Mouse (Mus musculus) midbrain, embryonic 15.5 days (tissue): ENCODE results near the gene Iqgap1. TPM values are rescaled to one million over a fixed set of nuclear protein-coding genes. Genes with fewer than 3 reads are reported as not detected.

Experiments
- ATAC-seq: fragments of 200-750 bp; cut with Nextera tagmentation; replicated peaks from 2 replicates; pipeline ENCODE4 v1.8.0; 2017; ENCODE audit warnings: moderate TSS enrichment
- H3K27ac ChIP-seq: fragments of 300-500 bp; sonication (generic); 2 replicates; pipeline ENCODE4 v1.5.1; 2015; ENCODE audit warnings: mild to moderate bottlenecking, inconsistent platforms
- H3K27me3 ChIP-seq: fragments of 300-500 bp; sonication (generic); replicated peaks from 2 replicates; pipeline ENCODE4 v1.6.1; 2015; ENCODE audit warnings: inconsistent platforms
- H3K36me3 ChIP-seq: fragments of 300-500 bp; sonication (generic); replicated peaks from 2 replicates; pipeline ENCODE4 v1.6.1; 2015; ENCODE audit warnings: inconsistent platforms
- H3K4me1 ChIP-seq: fragments of 300-500 bp; sonication (generic); 2 replicates; pipeline ENCODE4 v1.6.1; 2015; ENCODE audit warnings: inconsistent platforms
- H3K4me2 ChIP-seq: fragments of 300-500 bp; sonication (generic); 2 replicates; pipeline ENCODE4 v1.6.1; 2015; ENCODE audit warnings: inconsistent platforms, mild to moderate bottlenecking, moderate library complexity
- H3K4me3 ChIP-seq: fragments of 300-500 bp; sonication (generic); 2 replicates; pipeline ENCODE4 v1.5.1; 2015; ENCODE audit warnings: mild to moderate bottlenecking, inconsistent platforms
- H3K9ac ChIP-seq: fragments of 300-500 bp; sonication (generic); 2 replicates; pipeline ENCODE4 v1.6.1; 2015; ENCODE audit warnings: mild to moderate bottlenecking, inconsistent platforms
- H3K9me3 ChIP-seq: fragments of 300-500 bp; sonication (generic); 2 replicates; pipeline ENCODE4 v1.6.1; 2016; ENCODE audit warnings: inconsistent platforms
- WGBS: fragments of 180-500 bp; shearing (Covaris S2); methylation state at CpG from one replicate; pipeline ENCODE4 v1.1.7; 2015; ENCODE audit warnings: mixed read lengths; 5-methylcytosine and 5-hydroxymethylcytosine counted together
- polyA plus RNA-seq: library from polyadenylated mRNA; unstranded; fragments of >200 nt; fragmentation: Nextera tagmentation; extraction: Ambion mirVana; gene quantifications from 2 replicates; pipeline ENCODE4 v1.2.1, GENCODE M21; 2015

The Iqgap1 gene
- polyA plus RNA-seq, 1 experiment from 2014 or later, result 22.0 TPM

DNA sequence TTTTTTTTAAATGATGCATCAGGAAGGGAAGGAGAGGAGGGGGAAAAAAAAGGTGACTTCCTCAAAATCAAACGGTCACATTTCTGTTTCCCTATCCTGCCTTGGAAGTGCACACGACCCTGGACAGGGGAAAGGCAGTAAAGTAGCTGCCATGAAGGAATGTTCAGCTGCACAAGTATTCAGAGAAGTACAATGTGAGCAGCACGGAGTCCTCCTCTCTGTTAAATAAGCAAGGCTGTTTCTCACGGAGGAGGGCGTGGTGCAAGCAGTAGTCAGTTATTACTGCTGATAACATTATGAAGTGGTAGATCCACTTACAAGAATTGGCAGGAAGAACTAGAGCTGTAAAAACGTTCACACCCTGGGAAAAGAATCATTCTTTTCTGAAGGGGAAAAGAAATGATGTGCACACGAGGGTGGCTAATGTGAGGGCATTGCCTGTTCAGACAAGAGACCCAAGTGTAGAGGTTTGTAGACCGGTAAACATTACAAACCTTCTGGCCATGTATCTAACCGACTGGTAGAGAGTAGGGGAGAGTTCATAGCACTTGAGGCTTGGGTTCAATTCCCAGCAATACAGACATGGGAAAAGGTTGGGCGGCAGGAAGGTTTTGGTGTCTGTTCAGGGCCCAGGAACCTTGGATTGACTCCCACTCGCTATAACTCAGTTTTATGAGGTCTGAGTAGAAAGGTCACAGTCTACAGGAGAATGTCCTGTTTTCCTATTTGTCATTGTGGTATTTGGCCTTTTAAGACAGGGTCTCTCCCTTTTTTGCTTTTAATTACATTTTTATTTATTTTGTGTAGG lies 1.7 kb downstream of the Iqgap1 start:
- Histone ChIP-seq H3K27ac (no peak overlapping the region), H3K36me3 (no peaks in the 10 kb centered on the region), H3K27me3 (no peaks in the 10 kb centered on the region), H3K4me1 (no peaks in the 10 kb centered on the region), H3K4me3 (no peak overlapping the region), H3K4me2 (no peak overlapping the region), H3K9ac (no peak overlapping the region), H3K9me3 (no peaks in the 10 kb centered on the region)
- WGBS, result 81% methylated on average over 11 of the region's 11 CpGs
- ATAC-seq, result no peak

DNA sequence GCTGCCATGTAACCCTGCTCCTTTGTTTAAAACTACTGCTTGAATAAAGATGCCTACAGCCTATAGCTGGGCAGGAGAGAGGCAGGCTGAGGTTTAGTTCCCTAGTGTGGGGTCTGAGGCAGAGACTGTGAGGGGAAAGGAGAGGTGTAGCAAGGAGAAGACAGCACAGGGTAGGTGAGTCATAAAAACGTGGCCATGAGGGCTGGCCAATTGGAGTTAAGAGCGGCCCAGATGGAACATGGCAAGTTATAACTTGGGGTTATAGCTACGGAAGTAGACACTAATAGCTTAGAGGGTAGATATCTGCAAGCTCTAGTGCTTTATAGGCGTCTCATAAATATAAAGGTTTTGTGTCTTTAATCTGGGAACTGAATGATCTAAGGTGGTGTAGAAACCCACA lies 2.5 kb downstream of the Iqgap1 start:
- 85% methylated on average over 4 of the region's 4 CpGs for WGBS
- no peak overlapping the region for H3K9ac ChIP-seq
- no peaks in the 10 kb centered on the region for H3K36me3 ChIP-seq
- ATAC-seq, result no peak
- no peak overlapping the region for H3K4me2 ChIP-seq
- H3K27me3 ChIP-seq, result no peaks in the 10 kb centered on the region
- no peak overlapping the region for H3K27ac ChIP-seq
- no peaks in the 10 kb centered on the region for H3K9me3 ChIP-seq
- no peak overlapping the region for H3K4me3 ChIP-seq
- no peaks in the 10 kb centered on the region for H3K4me1 ChIP-seq

DNA sequence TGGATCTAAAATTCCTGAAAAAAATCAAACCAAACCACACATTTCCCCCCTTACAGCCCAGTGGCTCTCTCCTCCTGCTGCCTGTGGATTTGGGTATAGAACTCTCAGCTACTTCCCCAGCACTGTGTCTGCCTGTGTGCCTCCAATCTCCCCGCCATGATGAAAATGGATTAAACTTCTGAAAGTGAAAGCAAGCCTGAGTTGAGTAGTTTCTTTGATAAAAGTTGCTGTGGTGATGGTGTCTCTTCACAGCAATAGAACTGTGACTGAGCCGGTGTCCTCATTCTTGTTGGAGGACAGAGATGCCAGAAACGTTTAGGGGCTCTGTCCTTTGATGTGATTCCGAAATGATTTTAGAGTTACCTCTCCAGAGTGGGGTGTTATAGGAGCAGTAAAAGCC lies 4.9 kb downstream of the Iqgap1 start:
- H3K27me3 ChIP-seq, result no peaks in the 10 kb centered on the region
- H3K4me2 ChIP-seq, result no peak overlapping the region
- no peak overlapping the region for H3K4me3 ChIP-seq
- no peaks in the 10 kb centered on the region for H3K4me1 ChIP-seq
- no peak for ATAC-seq
- H3K9ac ChIP-seq, result no peak overlapping the region
- H3K27ac ChIP-seq, result no peak overlapping the region
- 83% methylated on average over 4 of the region's 4 CpGs for WGBS
- no peaks in the 10 kb centered on the region for H3K9me3 ChIP-seq
- no peaks in the 10 kb centered on the region for H3K36me3 ChIP-seq

DNA sequence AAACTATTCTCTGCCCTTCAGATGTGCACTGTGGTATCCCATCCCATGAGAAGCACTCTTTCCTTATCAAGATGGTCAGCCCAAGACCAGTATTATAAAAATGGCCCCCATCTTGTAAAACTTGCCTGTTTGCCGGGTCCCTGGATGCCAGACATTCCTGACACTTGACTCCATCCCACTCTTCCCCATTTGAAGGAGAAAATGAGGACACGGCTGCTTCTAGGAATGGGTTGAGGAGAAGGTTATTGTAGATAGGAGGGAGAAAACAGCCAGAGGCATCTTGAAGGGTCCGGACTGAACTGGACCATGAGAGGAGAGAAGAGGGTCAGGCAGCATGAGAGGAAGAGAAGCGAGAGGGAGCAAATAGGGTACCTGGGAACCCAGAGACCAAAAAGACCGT lies 9.1 kb downstream of the Iqgap1 start:
- Histone ChIP-seq H3K27me3 (no peaks in the 10 kb centered on the region), H3K36me3 (no peaks in the 10 kb centered on the region)

DNA sequence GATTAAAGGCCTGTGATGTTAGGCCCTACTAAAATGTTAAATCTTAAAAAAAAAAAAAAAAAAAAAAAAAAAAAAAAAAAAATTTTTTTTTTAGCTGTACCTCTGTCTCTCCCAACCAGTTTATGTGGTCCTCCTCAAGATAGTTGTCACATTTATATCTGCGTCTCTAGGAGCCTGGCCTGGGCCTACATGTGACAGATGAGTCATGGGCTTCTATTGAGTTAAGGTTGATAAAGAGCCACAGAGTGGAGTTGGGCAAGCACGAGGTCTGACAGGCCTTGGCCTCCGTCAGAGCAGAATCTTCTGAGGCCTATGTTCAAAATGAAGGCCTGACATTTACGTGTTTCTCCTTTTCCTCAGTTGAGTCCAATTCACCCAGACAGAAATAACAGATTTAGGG lies 12.4 kb downstream of the Iqgap1 start:
- 89% methylated on average over 4 of the region's 4 CpGs for WGBS
- H3K27me3 ChIP-seq, result no peaks in the 10 kb centered on the region
- no peaks in the 10 kb centered on the region for H3K9me3 ChIP-seq

More for the DNA sequence above, 9.1 kb downstream of the Iqgap1 start:
- Histone ChIP-seq H3K4me2 (no peak overlapping the region), H3K4me3 (no peak overlapping the region), H3K27ac (no peak overlapping the region), H3K9me3 (no peaks in the 10 kb centered on the region), H3K4me1 (no peaks in the 10 kb centered on the region), H3K9ac (no peak overlapping the region)
- ATAC-seq, result no peak
- WGBS, result 83% methylated on average over 5 of the region's 5 CpGs

DNA sequence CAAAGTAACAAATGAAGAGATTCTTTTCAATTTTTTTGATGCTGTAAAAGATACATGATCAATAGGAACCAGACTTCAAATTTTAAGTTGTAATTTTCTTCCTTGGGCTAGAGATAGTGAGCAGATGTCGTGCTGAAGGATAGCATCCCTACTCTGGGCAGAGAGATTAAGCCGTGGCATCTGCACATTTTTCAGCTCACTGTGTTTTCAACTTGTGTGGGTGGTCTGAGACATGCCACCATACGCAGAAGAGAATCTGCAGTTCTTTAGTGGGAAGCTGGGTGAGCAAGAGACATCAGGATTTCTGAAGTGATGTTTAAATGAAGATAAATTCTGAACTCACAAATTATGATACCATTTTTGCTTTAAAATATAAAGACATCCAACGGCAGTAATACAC lies 19.4 kb downstream of the Iqgap1 start:
- Histone ChIP-seq H3K4me3 (no peak overlapping the region), H3K4me2 (no peak overlapping the region)
- no peak for ATAC-seq

More for the DNA sequence above, 12.4 kb downstream of the Iqgap1 start:
- H3K4me2 ChIP-seq, result no peak overlapping the region
- H3K9ac ChIP-seq, result no peak overlapping the region
- H3K36me3 ChIP-seq, result no peaks in the 10 kb centered on the region
- no peak overlapping the region for H3K27ac ChIP-seq
- H3K4me1 ChIP-seq, result no peaks in the 10 kb centered on the region
- ATAC-seq, result no peak
- no peak overlapping the region for H3K4me3 ChIP-seq

DNA sequence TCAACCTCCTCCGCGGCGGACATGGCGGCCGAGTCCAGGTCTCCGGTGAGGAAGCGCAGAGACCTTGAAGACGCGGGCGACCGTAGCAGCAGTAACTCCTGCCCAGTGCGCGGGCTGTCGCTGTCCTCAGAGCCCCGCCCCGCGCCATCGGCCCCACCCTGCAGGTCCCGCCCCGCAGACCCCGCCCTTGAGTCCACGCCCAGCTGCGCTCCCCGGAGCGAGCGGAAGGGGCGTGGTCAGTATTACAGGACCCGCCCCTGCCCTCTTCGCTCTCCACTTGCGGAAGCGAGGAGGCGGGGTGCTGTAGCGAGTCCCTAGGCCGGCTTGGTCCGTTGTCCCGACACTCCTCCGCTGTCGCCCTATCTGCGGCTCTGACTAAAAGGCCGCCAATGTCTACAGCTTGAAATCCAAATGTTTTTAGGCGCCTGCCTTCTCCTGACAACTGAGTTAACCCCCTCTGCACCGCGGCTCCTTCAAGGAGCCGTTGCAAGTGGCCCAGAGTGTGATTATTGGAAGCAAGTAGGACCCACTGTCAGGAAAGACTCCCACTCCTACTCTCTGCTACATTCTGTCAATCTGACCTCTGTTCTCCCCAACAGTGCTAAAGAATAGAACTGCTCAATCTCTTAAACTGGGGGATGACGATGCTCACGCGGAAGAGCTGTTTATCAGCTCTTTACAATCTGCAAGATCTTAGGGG lies 22.5 kb downstream of the Iqgap1 start:
- H3K27ac ChIP-seq, result peak overlapping the region; percentile 80
- H3K36me3 ChIP-seq, result peaks cover 11% of the 10 kb centered on the region; the same call in 1 of the 2 replicates
- H3K4me3 ChIP-seq, result peak overlapping the region; percentile 84
- H3K27me3 ChIP-seq, result no peaks in the 10 kb centered on the region; the same call in 1 of the 2 replicates
- H3K9ac ChIP-seq, result peak overlapping the region; percentile 83
- ATAC-seq, result peak; percentile 98
- H3K4me1 ChIP-seq, result peaks cover 17% of the 10 kb centered on the region
- H3K9me3 ChIP-seq, result no peaks in the 10 kb centered on the region
- H3K4me2 ChIP-seq, result peak overlapping the region; percentile 68
- under 1% methylated on average over 45 of the region's 47 CpGs for WGBS

More for the DNA sequence above, 19.4 kb downstream of the Iqgap1 start:
- Histone ChIP-seq H3K36me3 (no peaks in the 10 kb centered on the region), H3K27ac (no peak overlapping the region), H3K9me3 (no peaks in the 10 kb centered on the region), H3K9ac (no peak overlapping the region), H3K27me3 (no peaks in the 10 kb centered on the region; the same call in 1 of the 2 replicates), H3K4me1 (peaks cover 14% of the 10 kb centered on the region)
- WGBS, result 84% methylated on average over 4 of the region's 4 CpGs

DNA sequence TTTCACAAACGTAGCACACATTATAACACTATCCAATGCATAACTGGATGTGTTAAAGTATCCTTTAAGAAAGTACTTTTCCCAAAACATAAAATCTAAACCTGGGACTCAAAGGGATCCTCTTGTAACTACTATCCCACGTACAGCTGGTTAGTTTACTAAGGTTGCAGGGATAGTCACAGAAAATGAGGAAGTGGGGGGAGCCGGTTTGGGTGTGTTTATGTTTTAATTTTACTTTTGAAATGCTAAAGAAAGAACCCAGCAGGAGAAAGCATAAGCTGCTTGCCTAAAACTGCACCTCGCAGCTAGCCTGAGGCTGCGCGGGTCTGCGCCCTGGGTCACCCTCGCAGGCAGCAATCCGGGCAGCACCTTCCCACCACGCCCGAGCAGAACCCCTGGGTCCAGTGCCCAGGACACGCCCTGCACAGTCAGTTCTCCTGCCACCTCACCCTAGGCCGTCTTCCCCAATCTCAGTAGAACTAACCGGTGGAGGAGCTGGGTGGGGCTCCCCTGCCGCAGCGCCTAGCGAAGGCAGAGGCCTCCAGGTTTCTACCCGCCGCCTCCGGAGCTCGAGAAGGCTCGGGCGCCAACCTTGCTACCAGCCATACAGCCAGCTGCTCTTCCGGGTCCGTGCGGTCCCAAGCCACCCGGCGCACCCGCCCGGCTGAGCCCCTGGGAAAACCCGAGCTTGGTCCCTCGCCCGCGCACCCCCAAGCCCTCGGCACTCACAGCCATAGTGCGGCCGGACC lies 23.2 kb downstream of the Iqgap1 start:
- 3% methylated on average over 37 of the region's 37 CpGs for WGBS
- Histone ChIP-seq H3K9me3 (no peaks in the 10 kb centered on the region), H3K4me3 (peak overlapping the region; percentile 84), H3K27me3 (no peaks in the 10 kb centered on the region; the same call in 1 of the 2 replicates), H3K4me2 (peak overlapping the region; percentile 68), H3K36me3 (peaks cover 16% of the 10 kb centered on the region; the same call in 1 of the 2 replicates), H3K27ac (peak overlapping the region; percentile 80), H3K9ac (peak overlapping the region; percentile 83), H3K4me1 (peaks cover 17% of the 10 kb centered on the region)
- ATAC-seq, result no peak; the same call in 1 of the 2 replicates

DNA sequence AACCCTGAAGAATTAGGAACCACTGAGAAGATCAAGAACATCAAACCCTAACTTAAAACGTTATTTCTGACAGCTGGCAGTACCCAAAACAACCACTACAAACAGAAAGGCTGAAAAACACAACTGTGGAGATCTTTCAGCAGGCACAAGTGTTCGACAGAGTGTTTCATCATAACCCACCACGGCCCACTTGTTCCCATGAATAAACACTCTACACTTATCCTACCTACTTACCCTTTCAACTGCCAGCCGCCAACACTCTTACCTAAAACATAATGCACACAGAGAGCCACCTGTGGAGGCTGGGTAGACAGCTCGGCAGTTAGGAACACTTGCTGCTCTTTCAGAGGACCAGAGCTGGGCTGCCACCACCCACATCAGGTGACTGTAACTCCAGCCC lies 26.5 kb downstream of the Iqgap1 start:
- ATAC-seq, result no peak
- Histone ChIP-seq H3K9ac (no peak overlapping the region), H3K4me1 (peaks cover 17% of the 10 kb centered on the region), H3K4me2 (no peak overlapping the region), H3K4me3 (no peak overlapping the region), H3K27ac (no peak overlapping the region), H3K9me3 (no peaks in the 10 kb centered on the region), H3K27me3 (no peaks in the 10 kb centered on the region), H3K36me3 (peaks cover 22% of the 10 kb centered on the region; the same call in 1 of the 2 replicates)
- 88% methylated on average over 5 of the region's 5 CpGs for WGBS

DNA sequence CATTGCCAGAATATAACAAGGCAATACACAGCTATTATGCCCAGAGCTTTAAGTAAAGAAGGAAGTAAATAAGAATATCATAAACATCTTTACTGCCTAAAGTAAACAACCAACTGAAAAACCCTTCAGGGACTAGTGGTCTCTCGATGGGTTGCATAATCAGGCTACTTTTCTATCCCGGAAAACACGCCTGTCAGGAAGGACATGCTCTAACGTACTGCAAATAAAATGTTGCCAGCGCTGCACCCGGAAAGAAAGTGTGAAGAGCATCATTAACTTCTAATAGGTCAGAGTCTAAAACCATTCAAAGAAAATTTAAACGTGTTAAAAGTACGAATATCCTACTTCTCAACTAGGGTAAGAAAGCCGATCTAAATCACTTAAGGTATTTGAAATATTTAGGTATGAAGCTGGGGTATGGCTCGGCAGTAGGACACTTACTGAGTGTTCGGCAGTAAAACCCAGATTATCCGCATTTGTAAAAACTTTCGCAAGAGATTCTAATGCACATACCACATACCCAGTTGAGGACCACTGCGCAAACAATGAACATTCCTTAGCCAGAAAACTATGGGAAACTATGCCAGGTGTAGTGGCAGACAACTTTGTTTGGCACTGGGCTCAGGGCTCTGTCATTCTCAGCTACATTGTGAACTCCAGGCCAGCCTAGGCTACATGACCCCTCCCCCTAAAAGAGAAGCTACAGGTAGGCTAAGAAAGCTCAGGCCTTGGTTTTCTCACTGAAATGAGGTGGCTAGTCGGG lies 28.8 kb downstream of the Iqgap1 start:
- H3K9me3 ChIP-seq, result no peaks in the 10 kb centered on the region
- no peak overlapping the region for H3K4me2 ChIP-seq
- H3K27me3 ChIP-seq, result no peaks in the 10 kb centered on the region
- no peak overlapping the region for H3K9ac ChIP-seq
- no peak overlapping the region for H3K27ac ChIP-seq
- H3K36me3 ChIP-seq, result peaks cover 27% of the 10 kb centered on the region; the same call in 1 of the 2 replicates
- ATAC-seq, result no peak
- peaks cover 8% of the 10 kb centered on the region for H3K4me1 ChIP-seq
- WGBS, result 94% methylated on average over 15 of the region's 15 CpGs
- no peak overlapping the region for H3K4me3 ChIP-seq

DNA sequence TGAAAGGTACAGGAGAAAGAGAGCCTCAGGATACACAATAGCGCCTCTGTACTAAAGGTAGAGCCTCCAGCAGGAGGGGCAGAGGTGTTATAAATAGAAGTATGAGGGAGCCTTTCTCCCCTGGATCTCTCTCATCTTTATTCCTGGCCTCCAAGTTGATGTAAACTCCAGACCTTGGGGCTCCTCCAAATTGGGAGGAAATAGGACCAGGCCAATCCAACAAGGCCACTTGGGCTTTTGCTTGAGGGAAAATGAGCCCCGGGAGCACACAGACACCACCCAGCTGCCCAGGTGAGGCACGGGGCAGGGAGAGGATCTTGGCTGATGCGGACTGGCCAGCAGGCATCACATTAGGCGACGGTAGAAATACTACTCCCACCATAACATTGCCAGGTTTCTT lies 29.5 kb downstream of the Iqgap1 start:
- Histone ChIP-seq H3K4me3 (no peak overlapping the region), H3K9me3 (no peaks in the 10 kb centered on the region), H3K4me1 (0 out of 2 replicates have a peak, but pooled peaks cover 2% of the 10 kb centered on the region), H3K27ac (no peak overlapping the region), H3K9ac (no peak overlapping the region), H3K36me3 (peaks cover 27% of the 10 kb centered on the region; the same call in 1 of the 2 replicates), H3K4me2 (no peak overlapping the region), H3K27me3 (no peaks in the 10 kb centered on the region)
- 95% methylated on average over 6 of the region's 6 CpGs for WGBS
- no peak for ATAC-seq
